Mouse (Mus musculus) MEL (cell line): ENCODE measurements around the gene 1110008P14Rik.

Experiments
- CTCF ChIP-seq, 3 experiments: IDR thresholded peaks in 2 of 3; conservative IDR thresholded peaks in 1 of 3; 2 replicates each; pipeline ENCODE4 v1.5.1; 2011 to 2012; ENCODE audit warnings: low read length in 3 of 3, low read depth in 2 of 3, mild to moderate bottlenecking in 2 of 3, improper control_type of control experiment in 1 of 3, inconsistent platforms in 1 of 3, mixed read lengths in 1 of 3, moderate library complexity in 1 of 3; ENCODE audit not compliant: control insufficient read depth in 1 of 3, insufficient read depth in 1 of 3, poor library complexity in 1 of 3, severe bottlenecking in 1 of 3
- TCF12 ChIP-seq: IDR thresholded peaks from 2 replicates; pipeline ENCODE4 v1.6.1; 2014; ENCODE audit warnings: low read depth, mild to moderate bottlenecking, inconsistent platforms, low read length, improper control_type of control experiment, moderate library complexity

GRCm38 (mm10) chr2:32354336-32354895 lies 27.3 kb downstream of the 1110008P14Rik start:
- no peak for TF ChIP-seq TCF12
- no peak for TF ChIP-seq CTCF (IDR thresholded peaks at IDR 0.05 in 2 of 3, conservative IDR thresholded peaks at IDR 0.05 in 1 of 3; ENCODE audit: control insufficient read depth in 1 of 3, insufficient read depth in 1 of 3, low read depth in 2 of 3, low read length in 3 of 3, poor library complexity in 1 of 3, severe bottlenecking in 1 of 3)
